In the genomic region with DNA sequence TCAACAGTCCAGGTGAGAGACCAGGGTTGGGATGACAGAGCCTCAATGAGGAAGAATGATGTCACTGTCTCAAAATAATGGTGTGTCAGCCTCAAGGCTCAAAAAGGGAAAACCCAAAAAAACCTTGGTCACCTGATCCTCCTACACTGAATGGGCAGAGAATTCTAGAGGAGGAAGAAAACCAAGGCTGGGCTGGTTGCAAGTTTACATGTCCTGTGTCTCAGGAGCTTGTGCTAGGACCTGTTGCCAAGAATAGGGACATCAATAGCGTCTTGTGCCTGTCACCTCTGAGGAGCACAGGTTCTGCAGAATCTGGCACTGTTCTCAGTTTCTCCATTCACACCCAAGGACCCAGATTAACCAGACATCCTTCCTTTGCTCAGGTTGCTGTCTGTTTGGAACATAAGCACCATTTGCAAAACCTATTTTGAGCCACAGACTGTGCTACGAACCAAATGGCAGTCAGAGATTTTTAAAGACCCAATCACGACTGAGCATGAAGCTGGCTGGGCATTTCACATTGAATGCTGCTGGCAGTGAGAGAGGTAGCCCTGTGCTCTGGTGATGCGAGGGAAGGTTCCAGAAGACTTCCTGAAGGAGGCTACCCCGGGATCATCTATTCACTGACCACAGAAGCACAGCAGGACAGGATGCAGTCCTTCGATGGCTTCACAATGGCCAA, we compare ENCODE assay signal across 19 mouse cellular contexts. TPM values are rescaled to one million over a fixed set of nuclear protein-coding genes. Genes with fewer than 3 reads are reported as not detected.
DNase-seq lines count a peak whose midpoint lies in the region; ATAC-seq and TF ChIP-seq lines count a peak whose summit lies in the region.
"Had no signal": no experiment of that assay in that cellular context is flagged by ENCODE, and none has a peak within 500 bp of the region (broad histone marks: within the 10 kb centered on the region; RNA-seq: fewer than 3 reads in every experiment).

No protein-coding gene starts in this region.

- DNase-seq in hindbrain, embryonic 14.5 days (ENCODE audit: low spot score), result no peak
- no peak for DNase-seq in hindbrain, postnatal 0 days (ENCODE audit: low spot score)
- DNase-seq in R1 (ENCODE audit: low read depth, low spot score), result peak; percentile 7
- DNase-seq in left cerebral cortex, postnatal 14 days (ENCODE audit: low spot score in 2 of 2), result peak; percentile 57 to 62
- no peak for DNase-seq in urinary bladder, adult 2 months (ENCODE audit: low spot score)
- DNase-seq in adrenal gland, postnatal 10 days, result no peak
- no peak for DNase-seq in neural tube, embryonic 10.5 days (ENCODE audit: extremely low spot score, low spot score)
- DNase-seq: cerebellum, adult 11-12 months; gastrocnemius, adult 2 months; heart, postnatal 14 days; kidney, adult 8-10 months; lung, adult 18-20 months; thymus, postnatal 25 days had no signal

- peaks cover 16% of the 10 kb centered on the region for H3K4me1 ChIP-seq in hindbrain, embryonic 14.5 days (replicated peaks; ENCODE audit: control insufficient read depth, insufficient read depth, low read length)
- peaks cover 9% of the 10 kb centered on the region for H3K4me1 ChIP-seq in hindbrain, postnatal 0 days (ENCODE audit: insufficient read depth, low read length)
- H3K4me1 ChIP-seq: embryonic facial prominence, embryonic 15.5 days; limb, embryonic 15.5 days; stomach, embryonic 15.5 days had no signal

- no peaks in the 10 kb centered on the region for H3K36me3 ChIP-seq in hindbrain, embryonic 14.5 days (replicated peaks; ENCODE audit: control insufficient read depth, insufficient read depth)
- H3K36me3 ChIP-seq in hindbrain, postnatal 0 days (ENCODE audit: insufficient read depth, low read length), result no peaks in the 10 kb centered on the region
- H3K36me3 ChIP-seq: embryonic facial prominence, embryonic 15.5 days; limb, embryonic 15.5 days; stomach, embryonic 15.5 days had no signal

- no peaks in the 10 kb centered on the region for H3K9me3 ChIP-seq in hindbrain, embryonic 14.5 days (ENCODE audit: control insufficient read depth, low read length)
- H3K9me3 ChIP-seq in hindbrain, postnatal 0 days (ENCODE audit: low read length), result no peaks in the 10 kb centered on the region
- H3K9me3 ChIP-seq: embryonic facial prominence, embryonic 15.5 days; limb, embryonic 15.5 days; stomach, embryonic 15.5 days had no signal

- peak overlapping the region; percentile 84; the same call in 1 of the 2 replicates for H3K27ac ChIP-seq in hindbrain, embryonic 14.5 days
- H3K27ac ChIP-seq in hindbrain, postnatal 0 days, result no peak overlapping the region
- H3K27ac ChIP-seq: embryonic facial prominence, embryonic 15.5 days; gastrocnemius, adult 2 months; limb, embryonic 15.5 days; macrophage; stomach, embryonic 15.5 days had no signal

- no peaks in the 10 kb centered on the region for H3K27me3 ChIP-seq in hindbrain, embryonic 14.5 days (ENCODE audit: control insufficient read depth, insufficient read depth, low read length)
- H3K27me3 ChIP-seq in hindbrain, postnatal 0 days (ENCODE audit: insufficient read depth, low read length), result no peaks in the 10 kb centered on the region
- H3K27me3 ChIP-seq: embryonic facial prominence, embryonic 15.5 days; limb, embryonic 15.5 days; stomach, embryonic 15.5 days had no signal

- intact Hi-C loops in left cerebral cortex, postnatal 14 days (cut with DNase I), result loop anchor here (5.0 kb wide), 1 partner anchor 36 kb away; no protein-coding TSS in a partner anchor

- no peak for TF ChIP-seq CTCF in hindbrain, postnatal 0 days (IDR thresholded peaks at IDR 0.05; ENCODE audit: low read depth)

- no peak overlapping the region for H3K4me3 ChIP-seq in hindbrain, embryonic 14.5 days (replicated peaks; ENCODE audit: low read length)
- H3K4me3 ChIP-seq in hindbrain, postnatal 0 days (ENCODE audit: low read length), result no peak overlapping the region
- H3K4me3 ChIP-seq: embryonic facial prominence, embryonic 15.5 days; gastrocnemius, adult 2 months; limb, embryonic 15.5 days; stomach, embryonic 15.5 days had no signal

- H3K4me2 ChIP-seq in hindbrain, embryonic 14.5 days (replicated peaks), result peak overlapping the region; percentile 21; the same call in 1 of the 2 replicates
- H3K4me2 ChIP-seq in hindbrain, postnatal 0 days (ENCODE audit: low read depth, low read length), result no peak overlapping the region
- H3K4me2 ChIP-seq: embryonic facial prominence, embryonic 15.5 days; limb, embryonic 15.5 days; stomach, embryonic 15.5 days had no signal

- WGBS in hindbrain, embryonic 14.5 days, result 85% methylated on average over 6 of the region's 6 CpGs
- WGBS in hindbrain, postnatal 0 days, result 76% methylated on average over 6 of the region's 6 CpGs

- no peak overlapping the region for H3K9ac ChIP-seq in hindbrain, embryonic 14.5 days
- H3K9ac ChIP-seq in hindbrain, postnatal 0 days (replicated peaks; ENCODE audit: low read length), result no peak overlapping the region
- H3K9ac ChIP-seq: embryonic facial prominence, embryonic 15.5 days; limb, embryonic 15.5 days; stomach, embryonic 15.5 days had no signal

- ATAC-seq in hindbrain, embryonic 14.5 days (ENCODE audit: low FRiP score), result no peak
- no peak for ATAC-seq in hindbrain, postnatal 0 days
- ATAC-seq in CD4-positive, CD25-positive, alpha-beta regulatory T cell, adult 4 months, result peak; percentile 34

RNA-seq across cellular contexts. Expression of a gene that starts 38.9 kb away (rescaled TPM):
- 67.4 and 78.3 TPM in 2 replicates for polyA plus RNA-seq in hindbrain, embryonic 14.5 days (2014; fragmentation: Nextera tagmentation; extraction: Ambion mirVana)
- 126 and 128 TPM in 2 replicates for total RNA-seq in hindbrain, postnatal 0 days (2014; rRNA removed)
- polyA plus RNA-seq in hindbrain, postnatal 0 days (2015; fragmentation: Nextera tagmentation; extraction: Ambion mirVana), result 39.8 and 44.6 TPM in 2 replicates
- 1 to 10 TPM; 3.6 to 4.8 TPM for polyA plus RNA-seq in CD4-positive, CD25-positive, alpha-beta regulatory T cell, adult 4 months (2017; shearing (Covaris generic))
- total RNA-seq in left cerebral cortex, postnatal 14 days (2021), result 100 to 1,000 TPM; 189 to 193 TPM
- 0.60 and 0.63 TPM in 2 replicates for polyA plus RNA-seq in urinary bladder, adult 2 months (2012; rRNA removed)
- 10 to 100 TPM; 26.6 to 27.5 TPM for total RNA-seq in adrenal gland, postnatal 10 days (2021)
- total RNA-seq: common myeloid progenitor, adult 5-6 weeks had no signal

Comparison
In these comparisons a context has a peak if more than half of its experiments do, and no peak if none do; other contexts are left out.
1. DNase-seq: peak in R1 (single experiment) and left cerebral cortex, postnatal 14 days (2 of 2); none in hindbrain, embryonic 14.5 days (single experiment), hindbrain, postnatal 0 days (single experiment), urinary bladder, adult 2 months (single experiment), adrenal gland, postnatal 10 days (single experiment) and neural tube, embryonic 10.5 days (single experiment).